Mouse (Mus musculus): Measurements from ENCODE around the gene Tmem104.
A peak's percentile ranks its signal among the peaks of the same experiment; 100 is the strongest.

The Tmem104 gene

DNA sequence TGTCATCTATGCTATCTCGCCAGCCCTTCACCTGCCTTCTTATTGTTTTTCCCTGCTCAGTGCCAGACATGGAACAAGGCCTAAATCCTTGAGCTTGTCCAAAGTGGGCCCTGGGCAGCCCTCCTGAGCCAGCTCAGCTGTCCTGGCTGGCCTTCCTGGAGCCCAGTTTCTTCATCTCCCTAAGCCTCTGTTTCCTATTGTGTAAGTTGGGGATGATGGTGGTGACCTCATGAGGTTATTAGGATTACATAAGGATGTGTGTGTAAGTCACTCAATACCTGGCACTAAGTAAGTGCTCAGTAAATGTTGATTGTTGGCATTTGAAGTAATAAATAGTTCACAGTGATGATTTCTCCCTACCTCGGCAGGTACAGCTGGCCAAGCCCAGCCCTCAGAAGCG, 20.5 kb upstream of the Tmem104 start:
- DNase-seq (ENCODE audit: low read depth, low spot score): no peak

DNA sequence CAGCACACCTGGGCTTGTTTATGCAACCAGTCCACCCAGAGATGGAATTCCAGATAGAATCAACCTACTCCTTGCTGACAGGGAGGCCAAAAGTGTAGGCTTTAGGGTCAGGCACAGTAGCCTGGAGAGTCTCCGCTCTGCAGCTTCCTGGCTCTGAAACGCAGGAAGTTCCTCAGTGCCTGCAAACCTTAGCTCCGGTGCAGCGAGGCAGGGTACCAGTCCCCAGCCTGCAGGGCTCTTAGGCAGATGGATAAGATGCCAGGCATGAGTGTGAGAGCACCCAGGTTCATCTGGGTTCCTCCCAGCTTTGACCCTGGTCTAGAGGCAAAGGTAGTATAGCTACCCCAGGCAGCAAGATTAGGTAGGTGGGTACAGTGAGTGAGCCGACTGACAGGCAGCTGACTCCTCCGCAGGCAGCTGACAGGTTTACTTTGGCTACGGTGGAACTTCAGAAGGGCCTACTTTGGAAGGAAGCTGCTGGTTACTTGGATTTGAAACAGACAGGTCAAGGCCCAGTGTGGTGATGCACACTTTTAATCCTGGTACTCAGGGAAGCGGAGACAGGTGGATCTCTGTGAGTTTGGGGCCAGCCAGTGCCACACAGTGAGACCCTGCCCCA, 19.5 kb upstream of the Tmem104 start:
- DNase-seq (ENCODE audit: low read depth, low spot score): no peak

DNA sequence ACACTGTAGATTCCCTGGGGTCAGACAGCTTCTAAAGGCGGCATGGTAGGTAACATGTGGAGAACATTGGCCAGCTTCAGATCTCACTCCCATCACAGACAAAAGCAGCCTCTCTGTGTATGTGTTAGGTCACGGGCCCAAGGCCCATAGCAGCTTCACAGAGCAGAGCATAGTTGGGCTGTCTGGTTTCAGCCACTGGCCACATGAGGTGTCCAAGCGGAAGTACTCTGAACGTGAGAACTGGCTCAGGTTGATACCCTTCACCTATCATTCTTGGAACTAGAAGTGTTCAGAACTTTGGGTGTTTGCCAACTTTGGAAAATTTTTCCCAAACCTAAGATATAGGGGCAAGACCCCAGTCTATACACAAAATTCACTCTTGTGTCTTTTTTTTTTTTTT, 17.9 kb upstream of the Tmem104 start:
- DNase-seq (ENCODE audit: low read depth, low spot score): no peak

DNA sequence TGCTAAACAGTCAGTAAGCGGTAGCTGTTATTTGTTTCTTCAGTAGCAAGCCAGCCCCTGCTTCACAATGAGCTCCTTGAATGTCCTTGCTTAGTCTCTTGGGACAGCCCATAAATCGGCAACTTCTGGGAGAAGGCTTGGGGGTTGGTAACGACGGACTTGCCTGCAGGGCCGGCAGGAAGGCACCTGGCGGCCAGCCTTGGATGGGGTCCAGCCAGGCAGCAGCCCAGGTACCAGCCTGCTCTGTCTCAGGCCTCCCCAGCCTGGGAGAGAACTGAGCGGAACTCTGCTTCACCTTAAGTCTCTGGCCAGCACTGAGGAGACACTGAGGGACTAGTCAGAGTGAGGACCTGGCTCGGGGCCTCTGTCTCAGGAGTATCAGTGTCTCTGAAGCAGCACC, 16.2 kb upstream of the Tmem104 start:
- no peak for DNase-seq (ENCODE audit: low read depth, low spot score)

DNA sequence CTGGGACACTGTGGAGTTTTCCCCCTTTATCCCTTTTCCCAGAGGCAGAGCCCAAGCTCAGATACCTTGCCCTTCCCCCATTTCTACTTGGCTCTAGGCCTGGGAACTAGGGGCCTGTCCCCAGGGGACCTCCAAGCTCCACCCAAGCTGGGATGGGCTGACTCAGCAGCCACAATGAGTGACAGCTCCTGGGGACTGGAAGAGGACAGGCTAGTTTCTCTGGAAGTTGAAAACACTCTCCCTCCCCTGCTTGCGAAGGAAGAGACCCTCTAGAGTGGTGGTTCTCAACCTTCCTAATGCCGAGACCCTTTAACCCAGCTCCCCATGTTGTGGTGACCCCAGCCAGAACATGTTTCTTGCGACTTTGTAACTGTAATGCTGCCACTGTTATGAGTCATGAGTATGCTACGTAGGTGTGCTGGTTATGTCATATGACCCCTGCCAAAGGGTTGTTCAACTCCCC, 14.4 kb upstream of the Tmem104 start:
- DNase-seq (ENCODE audit: low read depth, low spot score): peak; percentile 45

DNA sequence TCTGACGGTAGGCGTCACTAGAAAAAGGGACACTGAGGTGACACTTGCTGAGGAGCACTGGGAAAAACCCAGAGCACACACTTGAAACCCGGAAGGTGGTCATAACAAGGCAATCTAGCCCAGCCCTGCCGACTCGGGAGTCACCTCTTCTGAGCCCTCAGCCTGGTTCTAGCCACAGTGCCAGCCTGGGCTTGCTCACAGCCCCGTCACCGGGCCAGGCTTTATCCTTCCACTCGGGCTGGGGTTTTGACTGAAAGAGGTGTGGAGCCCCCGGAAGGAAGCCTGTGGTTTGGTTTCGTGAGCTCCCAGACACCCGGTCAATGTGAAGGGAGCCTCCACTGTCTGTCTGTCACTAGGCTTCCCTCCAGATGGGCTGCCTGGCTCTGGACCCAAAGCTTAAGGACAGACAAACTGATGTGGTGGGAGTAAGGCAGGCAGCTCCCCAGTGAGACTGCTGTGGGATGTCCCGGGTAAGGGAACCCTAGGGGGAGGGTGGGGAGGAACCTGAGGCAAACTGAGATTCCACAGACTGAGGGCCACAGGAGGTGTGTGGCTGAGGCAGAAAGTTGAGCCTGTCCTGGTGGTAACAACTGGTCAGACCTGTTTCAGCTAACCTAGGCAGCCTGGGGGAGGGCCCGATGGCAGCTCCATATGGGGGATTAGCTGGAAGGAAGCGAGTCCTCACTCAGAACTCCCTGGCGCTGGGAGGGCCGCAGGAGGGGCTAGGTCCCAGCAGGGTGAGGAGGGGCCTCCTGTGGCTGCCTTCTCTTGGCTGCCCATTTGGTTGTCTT, 13.5 kb upstream of the Tmem104 start:
- no peak for DNase-seq (ENCODE audit: low read depth, low spot score)

DNA sequence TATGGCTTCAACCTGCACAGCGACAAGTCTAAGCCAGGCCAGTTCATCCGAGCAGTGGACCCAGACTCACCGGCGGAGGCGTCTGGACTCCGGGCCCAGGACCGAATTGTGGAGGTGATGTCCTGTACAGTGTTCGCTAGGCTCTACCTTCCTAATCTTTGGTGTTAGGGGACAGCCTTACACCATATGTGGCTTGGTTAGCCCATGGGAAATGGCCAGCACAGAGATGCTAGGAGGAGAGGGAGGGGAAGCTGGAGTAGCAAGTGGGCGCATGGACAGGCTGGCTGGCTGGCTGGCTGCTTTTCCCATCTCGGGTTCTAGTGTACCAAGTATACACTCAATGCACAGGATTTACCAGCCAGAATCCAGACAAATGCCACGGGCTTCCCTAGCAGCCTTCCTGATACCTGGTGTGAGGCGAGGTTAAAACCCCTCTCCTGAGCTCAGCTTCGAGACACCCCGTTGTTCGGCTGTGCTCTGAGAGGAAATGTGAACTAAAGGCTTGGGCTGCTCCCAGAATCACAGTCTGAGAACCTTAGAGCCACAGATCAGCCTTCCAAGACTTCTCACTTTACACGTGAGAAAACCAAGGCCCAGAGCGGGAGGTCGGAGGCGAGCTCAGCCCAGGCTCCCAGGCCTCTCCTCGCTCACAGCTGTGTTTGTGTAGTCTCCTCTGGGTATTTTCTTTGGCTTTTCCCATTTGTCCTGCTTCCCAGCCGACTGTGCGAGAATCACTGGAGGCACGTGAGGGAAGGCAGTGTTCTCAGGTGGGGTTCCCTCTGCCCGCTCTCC, 10.7 kb upstream of the Tmem104 start:
- no peak for DNase-seq (ENCODE audit: low read depth, low spot score)

DNA sequence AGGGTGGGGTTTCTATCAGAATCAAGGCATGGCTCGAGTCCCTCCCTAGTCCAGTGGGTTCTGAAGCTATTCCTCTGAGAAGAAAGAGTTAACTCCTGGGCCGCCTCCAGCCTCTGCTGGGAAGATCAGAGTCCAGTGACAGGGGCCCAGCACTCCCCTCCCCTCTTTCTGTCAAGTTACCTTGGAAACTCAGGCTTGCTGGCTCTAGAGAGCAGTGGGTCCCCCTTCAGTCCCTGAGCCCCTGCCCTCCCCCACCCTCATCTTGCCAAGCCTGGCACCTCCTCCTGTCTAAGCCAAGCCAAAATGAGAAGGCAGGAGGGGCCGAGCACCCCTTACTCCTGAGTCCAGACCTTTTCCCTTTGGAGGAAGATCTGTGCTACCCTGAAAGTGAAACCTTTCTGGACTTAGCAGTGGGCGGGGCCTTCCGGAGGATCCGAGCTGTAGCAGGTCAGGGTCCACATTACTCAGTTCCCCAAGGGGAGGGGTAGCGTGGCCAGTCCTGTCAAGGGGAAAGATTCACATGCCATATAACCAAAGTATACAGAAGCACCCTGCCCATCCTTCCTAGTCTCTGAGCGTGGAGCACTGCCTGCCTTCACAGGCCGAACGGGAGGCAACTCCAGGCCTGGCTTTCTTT, 9.6 kb upstream of the Tmem104 start:
- DNase-seq (ENCODE audit: low read depth, low spot score): no peak

DNA sequence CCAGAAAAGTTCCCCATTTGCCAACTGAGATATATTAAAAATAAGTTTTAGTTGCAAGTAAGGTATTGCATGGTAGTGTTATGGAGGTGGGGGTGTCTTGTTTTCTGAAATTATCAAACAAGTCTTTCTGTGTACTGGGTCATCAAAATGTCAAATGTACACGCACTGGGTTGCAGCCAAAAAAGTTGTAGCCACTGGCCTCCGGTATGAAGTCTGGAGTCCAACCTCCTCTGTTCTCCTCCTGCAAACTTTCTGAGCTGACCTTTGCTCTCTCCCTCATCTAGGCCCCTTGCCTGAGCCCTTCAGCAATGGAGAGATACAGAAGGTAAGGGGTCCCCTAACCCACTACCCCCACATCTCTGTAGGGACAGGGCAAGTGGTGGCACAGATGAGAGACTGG, 8.5 kb upstream of the Tmem104 start:
- no peak for DNase-seq (ENCODE audit: low read depth, low spot score)

DNA sequence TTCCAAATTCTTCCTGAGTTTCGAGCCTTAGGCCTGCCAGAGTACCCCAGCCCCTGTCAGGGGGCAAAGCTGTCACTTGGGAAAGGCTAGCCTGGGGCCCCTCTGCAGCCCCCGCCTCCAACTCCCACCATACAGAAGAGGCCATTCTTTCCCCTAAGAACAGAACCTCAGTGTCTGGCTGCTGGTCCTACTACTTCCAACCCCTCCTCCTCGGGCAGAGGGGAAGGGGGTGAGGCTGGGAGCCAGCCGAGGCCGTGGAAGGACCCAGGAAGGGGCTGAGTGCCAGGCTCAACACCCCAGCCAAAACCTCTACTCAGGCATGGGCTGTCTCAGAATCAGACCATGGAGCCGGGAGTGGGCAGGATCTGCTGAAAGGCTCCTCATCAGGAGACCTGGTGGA, 8.1 kb upstream of the Tmem104 start:
- DNase-seq (ENCODE audit: low read depth, low spot score): no peak

DNA sequence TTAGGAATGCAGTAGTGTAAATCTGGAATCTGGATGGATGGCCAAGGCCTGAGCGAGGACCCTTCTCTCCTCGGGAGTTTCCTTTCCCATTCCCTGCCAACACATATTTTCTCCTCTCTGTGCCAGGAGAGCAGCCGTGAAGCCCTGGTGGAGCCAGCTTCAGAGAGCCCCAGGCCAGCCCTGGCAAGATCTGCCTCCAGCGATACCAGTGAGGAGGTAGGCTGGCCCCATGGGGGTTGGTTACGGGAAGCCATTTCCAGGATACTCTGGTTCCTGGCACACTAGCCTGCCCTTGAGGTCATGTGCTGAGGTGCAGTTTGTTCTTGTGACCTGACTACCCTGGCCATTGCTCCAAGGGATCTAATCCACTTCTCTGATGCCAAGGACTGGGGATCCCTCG, 7.4 kb upstream of the Tmem104 start:
- DNase-seq (ENCODE audit: low read depth, low spot score): no peak

DNA sequence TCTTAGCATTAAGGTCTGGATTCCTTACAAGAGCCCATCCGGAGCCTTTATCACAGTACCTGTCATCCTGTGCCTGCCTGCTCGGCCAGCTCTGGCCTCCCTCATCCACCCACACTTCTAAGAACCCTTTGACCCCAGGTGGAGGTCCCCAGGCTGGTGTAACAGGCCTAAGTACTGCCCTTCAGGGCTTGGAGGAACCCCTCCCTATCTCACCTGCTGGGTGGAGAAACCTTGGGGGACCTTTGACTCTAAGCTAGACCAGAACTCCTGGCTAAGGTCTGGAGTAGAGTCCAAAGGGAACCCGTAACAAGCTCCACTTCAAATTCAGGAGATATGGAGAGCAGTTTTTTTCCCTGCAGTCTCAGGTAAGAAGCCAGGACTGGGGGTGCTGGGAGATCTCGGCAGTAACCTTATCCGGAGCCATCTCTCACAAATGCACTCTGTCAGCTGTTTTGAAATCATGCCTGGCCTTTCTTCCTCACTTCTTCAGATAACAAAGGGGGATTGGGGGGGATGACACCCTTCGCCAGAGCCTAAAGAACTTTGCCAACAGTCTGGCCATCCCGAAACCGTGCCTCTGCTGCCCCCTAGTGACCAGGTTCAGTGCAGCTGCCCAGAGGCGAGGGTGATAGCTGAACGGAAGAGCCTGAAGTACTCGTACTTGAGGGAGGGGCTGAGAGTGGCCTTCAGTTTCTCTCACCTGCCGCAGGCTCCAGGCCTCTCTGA, 5.2 kb upstream of the Tmem104 start:
- peak; percentile 81 for DNase-seq (ENCODE audit: low read depth, low spot score)

DNA sequence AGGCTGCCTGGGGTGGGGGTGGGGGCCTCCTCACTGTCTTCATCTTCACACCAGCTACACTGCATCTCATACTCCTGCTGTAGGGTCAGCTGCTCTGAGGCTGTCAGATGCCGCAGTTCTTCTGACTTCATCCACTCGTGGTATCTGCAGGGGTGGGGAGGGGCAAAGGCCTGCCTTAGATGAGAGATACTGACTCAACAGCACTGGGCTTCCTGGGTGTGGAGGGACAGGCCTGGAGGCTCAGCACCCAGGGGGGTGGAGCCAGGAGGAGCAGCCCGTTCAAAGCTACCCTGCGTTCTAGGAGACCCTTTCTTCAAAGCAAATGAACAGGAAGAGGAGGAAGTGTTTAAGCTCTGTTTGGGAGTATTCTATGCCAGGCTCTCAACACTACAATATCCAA, 2.3 kb upstream of the Tmem104 start:
- no peak for DNase-seq (ENCODE audit: low read depth, low spot score)

DNA sequence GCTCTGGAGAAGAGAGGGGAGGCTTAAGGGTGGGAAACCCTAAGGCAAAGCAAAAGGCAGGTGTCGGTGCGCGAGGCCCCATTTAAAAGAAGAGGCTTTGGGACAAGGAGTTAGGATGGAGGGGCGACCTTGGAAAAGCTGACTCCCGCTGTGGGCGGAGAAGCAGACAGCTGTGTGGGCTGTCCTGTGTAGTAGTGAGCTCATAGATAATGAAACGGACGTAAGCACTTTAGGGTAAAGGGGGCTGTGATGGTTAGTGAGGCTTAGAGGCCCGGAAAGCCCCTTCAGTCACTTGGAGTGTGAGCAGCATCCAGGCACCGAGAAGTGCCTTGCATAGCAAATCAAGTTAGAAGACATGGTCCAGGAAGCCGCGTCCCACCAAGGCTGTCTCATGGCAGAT, 406 bp downstream of the Tmem104 start, which contains the start of gene Nat9:
Gene Nat9, minus strand, starts transcription at position 167 of the 400 bp plus-strand sequence.
- DNase-seq (ENCODE audit: low read depth, low spot score): no peak

DNA sequence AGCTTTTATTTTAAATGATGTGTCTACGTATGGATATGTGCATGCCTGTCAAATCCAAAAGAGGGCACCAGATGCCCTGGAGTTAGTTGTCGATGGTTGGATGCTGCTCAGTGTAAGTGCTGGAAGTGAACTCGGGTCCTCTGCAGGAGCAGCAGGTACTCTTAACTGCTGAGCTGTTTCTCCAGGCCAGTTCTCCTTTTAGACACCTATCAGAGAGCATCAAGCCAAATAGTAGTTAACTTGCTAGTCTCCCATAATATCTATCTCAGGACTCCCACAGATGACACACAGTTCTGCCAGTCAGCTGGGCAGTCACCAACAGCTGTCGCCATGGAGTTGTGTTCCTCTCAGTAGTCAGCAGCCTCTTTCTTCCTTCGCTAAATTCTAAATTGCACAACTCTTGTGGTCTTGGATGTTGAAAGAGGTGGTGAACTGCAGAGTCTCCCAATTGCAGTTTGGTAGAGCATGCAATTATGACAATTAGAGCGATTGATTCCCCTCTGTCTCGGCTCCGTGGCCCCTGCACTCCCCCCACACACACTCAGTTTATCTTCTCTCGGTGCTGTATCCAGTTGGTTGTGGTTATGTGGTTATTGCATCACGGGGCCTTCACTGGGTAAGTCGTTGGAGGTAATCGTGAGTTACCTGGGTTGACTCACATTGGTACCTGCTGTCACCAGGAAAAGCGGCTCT, 1.4 kb downstream of the Tmem104 start:
- DNase-seq (ENCODE audit: low read depth, low spot score): no peak

DNA sequence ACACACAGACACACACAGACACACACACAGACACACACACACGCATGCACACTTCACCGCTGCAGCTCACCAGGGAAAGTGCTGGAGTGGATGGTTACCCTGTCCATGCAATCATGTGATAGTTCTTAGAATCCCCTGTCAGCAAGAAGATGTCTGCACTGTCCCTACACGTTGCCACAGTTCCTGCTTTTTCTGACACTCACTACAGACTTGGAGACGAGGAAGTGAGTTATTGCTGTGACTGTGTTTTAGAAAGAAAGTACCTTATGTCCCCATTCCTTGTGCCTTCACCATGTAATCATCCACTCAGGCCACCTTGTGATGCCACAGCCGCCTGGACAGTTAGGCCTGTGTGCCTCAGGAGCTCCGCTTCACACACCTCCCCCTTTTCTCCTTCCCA, 2.0 kb downstream of the Tmem104 start:
- no peak for DNase-seq (ENCODE audit: low read depth, low spot score)

DNA sequence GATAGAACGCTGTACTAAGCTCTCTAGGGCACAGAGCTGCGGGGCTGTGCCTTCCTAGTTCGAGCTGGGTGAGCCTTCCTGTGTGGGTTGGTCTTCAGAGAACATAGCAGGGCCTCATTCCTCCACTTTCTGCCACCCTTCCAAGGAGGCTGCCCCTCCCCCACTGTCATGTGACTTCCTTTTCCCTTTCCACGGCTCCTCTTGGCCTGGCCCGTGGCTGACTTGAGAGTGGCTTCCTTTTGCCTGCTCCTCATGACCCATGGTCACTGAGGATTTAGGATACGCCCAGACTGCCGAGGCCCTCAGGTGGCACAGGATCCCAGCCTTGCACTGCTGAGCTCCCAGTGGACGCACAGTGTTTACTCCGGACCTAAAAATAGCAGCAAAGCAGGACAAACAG, 4.9 kb downstream of the Tmem104 start:
- DNase-seq (ENCODE audit: low read depth, low spot score): no peak

DNA sequence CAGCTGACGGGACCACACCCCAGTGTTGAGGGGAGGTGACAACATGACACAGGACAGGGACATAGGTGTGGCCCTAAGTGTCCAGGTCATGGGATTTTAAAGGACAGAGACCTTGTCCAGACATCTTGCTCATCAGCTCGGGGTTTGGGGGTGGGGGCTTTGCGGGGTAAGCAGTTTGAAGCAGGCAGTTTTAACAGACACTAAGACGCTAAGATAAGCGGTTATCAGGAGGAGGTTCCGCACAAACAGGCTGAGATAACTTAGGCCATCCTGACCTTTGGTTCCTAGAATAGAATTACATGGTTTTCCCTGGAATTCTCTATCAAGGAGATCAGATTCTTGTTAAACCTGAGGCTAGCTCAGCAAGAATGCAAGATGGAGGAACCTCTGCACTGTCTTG, 7.4 kb downstream of the Tmem104 start:
- no peak for DNase-seq (ENCODE audit: low read depth, low spot score)

DNA sequence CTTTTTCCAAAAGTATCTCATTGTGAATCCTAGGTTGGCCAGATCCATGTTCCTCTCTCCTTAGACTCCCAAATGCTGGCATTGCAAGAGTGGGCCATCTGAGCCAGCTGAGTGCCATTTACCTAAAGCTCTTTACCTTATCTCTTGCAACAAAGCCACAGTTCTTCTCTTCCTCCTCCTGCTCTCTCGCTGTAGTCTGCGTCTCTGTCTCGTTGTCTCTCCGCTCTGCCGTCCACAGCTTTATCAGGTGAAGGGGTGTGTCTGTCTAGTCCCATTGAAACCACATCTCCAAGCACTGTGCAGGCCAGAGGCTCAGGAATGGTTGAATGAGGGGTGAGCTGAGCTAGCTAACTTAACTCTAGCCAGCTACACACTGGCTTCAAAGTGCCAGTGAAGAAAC, 8.6 kb downstream of the Tmem104 start:
- DNase-seq (ENCODE audit: low read depth, low spot score): no peak

DNA sequence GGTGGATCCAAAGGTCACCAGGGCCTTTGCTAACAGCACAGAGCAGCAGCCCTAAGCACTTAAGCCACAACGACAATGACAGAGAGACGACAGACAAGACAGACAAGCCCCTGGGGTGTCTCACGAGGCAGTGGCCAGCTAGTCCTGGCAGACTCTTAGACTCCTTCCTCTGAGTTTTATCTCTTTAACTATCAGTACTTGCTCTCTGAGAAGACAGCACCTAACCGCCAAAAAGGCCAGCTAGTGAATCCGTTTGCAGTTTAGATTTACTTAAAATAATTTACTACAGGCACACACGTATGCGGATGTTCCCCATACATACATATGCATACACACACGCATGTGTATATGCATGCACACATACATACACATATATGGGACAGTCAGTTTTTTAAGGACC, 10.3 kb downstream of the Tmem104 start:
- DNase-seq (ENCODE audit: low read depth, low spot score): no peak

DNA sequence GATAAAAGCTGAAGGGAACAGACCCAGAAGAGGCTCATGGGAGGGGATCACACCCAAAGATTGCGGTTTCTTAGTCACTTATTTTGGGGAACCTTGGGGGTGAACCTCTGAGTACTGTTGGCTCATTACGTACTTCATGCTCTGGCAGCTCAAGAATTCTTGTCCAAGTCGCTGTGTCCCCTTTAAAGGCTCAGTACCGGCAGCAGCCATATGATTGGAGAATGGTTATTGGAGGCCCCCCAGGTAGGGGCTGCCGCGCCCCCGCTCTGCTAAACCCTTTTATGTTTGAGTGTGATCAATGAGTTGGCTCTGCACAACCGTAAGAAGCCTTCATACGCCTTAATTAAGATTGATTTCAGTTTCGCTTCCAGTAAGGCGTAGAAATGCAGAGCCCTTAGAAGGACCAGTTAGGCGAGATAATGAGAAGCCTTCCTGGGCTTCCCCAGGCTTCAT, 11.7 kb downstream of the Tmem104 start:
- DNase-seq (ENCODE audit: low read depth, low spot score): no peak

Measured in mesoderm, embryonic 11.5 days (tissue).